ENCODE assay signal across 28 mouse cellular contexts in the genomic region with DNA sequence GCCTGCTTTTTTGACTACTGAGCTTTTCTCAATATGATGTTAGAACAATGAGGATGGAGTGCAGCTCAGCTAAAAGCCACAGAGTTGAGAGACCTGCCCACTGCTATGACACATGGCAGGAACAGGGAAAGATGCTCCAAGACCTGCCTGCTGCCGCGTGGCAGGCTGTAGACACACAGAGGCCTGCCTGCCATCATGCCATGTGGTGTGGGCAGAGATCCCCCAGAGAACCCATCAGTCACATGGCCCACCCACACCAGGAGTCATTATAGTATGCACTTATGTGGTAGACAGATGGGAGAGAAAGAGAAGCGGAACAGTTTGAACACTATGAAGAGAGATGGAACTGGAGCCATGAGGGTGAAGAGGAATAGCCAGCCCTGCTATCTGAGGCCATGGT. TPM values are rescaled to one million over a fixed set of nuclear protein-coding genes. Genes with fewer than 3 reads are reported as not detected.
"Had no signal": no experiment of that assay in that cellular context is flagged by ENCODE, and none has a peak within 500 bp of the region (broad histone marks: within the 10 kb centered on the region; RNA-seq: fewer than 3 reads in every experiment).

No protein-coding gene starts in this region.

- H3K9me3 ChIP-seq: limb, embryonic 12.5 days; limb, embryonic 15.5 days; midbrain, embryonic 10.5 days; midbrain, embryonic 13.5 days; neural tube, embryonic 13.5 days had no signal

- DNase-seq: kidney, adult 2 months; kidney, postnatal 25 days; liver, postnatal 0 days; lung, embryonic 14.5 days; retina, postnatal 1 day; thymus, postnatal 25 days had no signal

- H3K9ac ChIP-seq: limb, embryonic 12.5 days; limb, embryonic 15.5 days; liver, embryonic 14.5 days; liver, postnatal 0 days; lung, embryonic 14.5 days; midbrain, embryonic 13.5 days; neural tube, embryonic 13.5 days had no signal

- H3K4me1 ChIP-seq: limb, embryonic 12.5 days; limb, embryonic 15.5 days; megakaryocyte, embryonic 14.5 days; midbrain, embryonic 10.5 days; midbrain, embryonic 13.5 days; neural tube, embryonic 13.5 days had no signal

- H3K27ac ChIP-seq: kidney, postnatal 0 days; left cerebral cortex, adult 2 months; limb, embryonic 12.5 days; limb, embryonic 15.5 days; liver, embryonic 14.5 days; midbrain, embryonic 10.5 days; midbrain, embryonic 13.5 days; neural tube, embryonic 13.5 days had no signal

- ATAC-seq: intestine, postnatal 0 days; liver, postnatal 0 days; lung, postnatal 0 days; midbrain, embryonic 13.5 days; midbrain, embryonic 16.5 days had no signal

- H3K36me3 ChIP-seq: limb, embryonic 12.5 days; limb, embryonic 15.5 days; midbrain, embryonic 10.5 days; midbrain, embryonic 13.5 days; neural tube, embryonic 13.5 days had no signal

- H3K27me3 ChIP-seq: limb, embryonic 12.5 days; limb, embryonic 15.5 days; midbrain, embryonic 13.5 days; neural tube, embryonic 13.5 days had no signal

- H3K4me3 ChIP-seq: left cerebral cortex, adult 2 months; limb, embryonic 12.5 days; limb, embryonic 15.5 days; megakaryocyte, embryonic 14.5 days; midbrain, embryonic 10.5 days; midbrain, embryonic 13.5 days; myocyte; neural tube, embryonic 13.5 days had no signal

RNA-seq across cellular contexts. Expression of gene 5830411N06Rik, which starts 13.4 kb away (rescaled TPM):
- total RNA-seq: left cerebral cortex, postnatal 36 days had no signal
- polyA plus RNA-seq: intestine, embryonic 14.5 days; intestine, postnatal 0 days; kidney, embryonic 14.5 days; kidney, postnatal 0 days; limb, embryonic 12.5 days; limb, embryonic 15.5 days; liver, embryonic 11.5 days; liver, embryonic 14.5 days; liver, postnatal 0 days; lung, embryonic 14.5 days; lung, postnatal 0 days; midbrain, embryonic 10.5 days; midbrain, embryonic 13.5 days; midbrain, embryonic 16.5 days; neural tube, embryonic 13.5 days; stomach, embryonic 16.5 days had no signal

RNA-seq across cellular contexts. Expression of gene Cd163l1, which starts 15.6 kb away (rescaled TPM):
- total RNA-seq: left cerebral cortex, postnatal 36 days had no signal
- polyA plus RNA-seq: intestine, embryonic 14.5 days; kidney, embryonic 14.5 days; limb, embryonic 12.5 days; limb, embryonic 15.5 days; liver, embryonic 11.5 days; lung, embryonic 14.5 days; midbrain, embryonic 10.5 days; midbrain, embryonic 13.5 days; midbrain, embryonic 16.5 days; myocyte; neural tube, embryonic 13.5 days had no signal

RNA-seq across cellular contexts. Expression of gene Olfr524, which starts 27.9 kb away (rescaled TPM):
- total RNA-seq: left cerebral cortex, adult 2 months; left cerebral cortex, postnatal 10 days; left cerebral cortex, postnatal 36 days; monocyte, adult 5-6 weeks; neutrophil, adult 5-6 weeks had no signal
- polyA plus RNA-seq: intestine, embryonic 14.5 days; intestine, postnatal 0 days; kidney, adult 2 months; kidney, embryonic 14.5 days; kidney, postnatal 0 days; limb, embryonic 12.5 days; limb, embryonic 15.5 days; liver, embryonic 11.5 days; liver, embryonic 14.5 days; liver, postnatal 0 days; lung, embryonic 14.5 days; lung, postnatal 0 days; midbrain, embryonic 10.5 days; midbrain, embryonic 13.5 days; midbrain, embryonic 16.5 days; myocyte; neural tube, embryonic 13.5 days; small intestine, adult 2 months; stomach, embryonic 16.5 days had no signal
